Mouse (Mus musculus): ENCODE measurements around the gene Rad18. TPM values are rescaled to one million over a fixed set of nuclear protein-coding genes. Genes with fewer than 3 reads are reported as not detected.

Rad18 gene
- polyA plus RNA-seq, 1 experiment from 2014 or later: 54.2 TPM

GRCm38 (mm10) chr6:112630291-112630690 is 66.2 kb downstream of the Rad18 start:
- Histone ChIP-seq H3K27me3 (ENCODE audit: low read depth, poor library complexity, severe bottlenecking) (no peaks in the 10 kb centered on the region), H3K4me3 (no peak overlapping the region), H3K27ac (replicated peaks) (no peak overlapping the region), H3K4me1 (no peaks in the 10 kb centered on the region), H3K36me3 (peaks cover 43% of the 10 kb centered on the region), H3K9me3 (replicated peaks) (no peaks in the 10 kb centered on the region)
- 96% methylated on average over 4 of the region's 4 CpGs for WGBS
- no peak for DNase-seq (ENCODE audit: low spot score)

DNA sequence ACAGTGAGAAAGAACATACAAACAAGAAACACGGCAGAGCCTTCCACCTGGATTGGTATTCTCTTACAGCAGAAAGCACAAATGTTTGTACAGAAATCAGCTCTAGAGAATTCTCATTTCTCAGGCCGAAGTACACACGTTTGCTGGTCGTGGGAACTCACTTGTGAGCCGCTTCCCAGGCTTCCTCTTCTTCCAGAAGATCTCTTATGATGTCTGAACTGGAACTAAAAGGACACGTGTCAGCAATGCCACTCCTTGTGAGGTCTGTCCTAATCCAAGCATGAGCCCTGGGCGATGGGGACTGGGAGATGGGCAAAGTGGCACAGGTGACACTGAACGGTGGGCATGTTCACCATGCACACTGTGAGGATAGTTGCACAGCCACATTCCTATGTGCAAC is 68.2 kb downstream of the Rad18 start:
- Histone ChIP-seq H3K4me1 (no peaks in the 10 kb centered on the region), H3K36me3 (peaks cover 50% of the 10 kb centered on the region), H3K4me3 (no peak overlapping the region), H3K27me3 (ENCODE audit: low read depth, poor library complexity, severe bottlenecking) (no peaks in the 10 kb centered on the region), H3K9me3 (replicated peaks) (no peaks in the 10 kb centered on the region), H3K27ac (replicated peaks) (no peak overlapping the region)
- no peak for DNase-seq (ENCODE audit: low spot score)
- WGBS: 94% methylated on average over 8 of the region's 8 CpGs

GRCm38 (mm10) chr6:112622321-112622720 is 74.2 kb downstream of the Rad18 start:
- Histone ChIP-seq H3K4me1 (no peaks in the 10 kb centered on the region), H3K9me3 (replicated peaks) (no peaks in the 10 kb centered on the region), H3K4me3 (no peak overlapping the region), H3K36me3 (peaks cover 61% of the 10 kb centered on the region), H3K27me3 (ENCODE audit: low read depth, poor library complexity, severe bottlenecking) (no peaks in the 10 kb centered on the region), H3K27ac (replicated peaks) (no peak overlapping the region)
- WGBS: 90% methylated on average over 4 of the region's 4 CpGs
- no peak for DNase-seq (ENCODE audit: low spot score)

GRCm38 (mm10) chr6:112620027-112620426 is 76.5 kb downstream of the Rad18 start:
- no peaks in the 10 kb centered on the region for H3K27me3 ChIP-seq (ENCODE audit: low read depth, poor library complexity, severe bottlenecking)
- no peaks in the 10 kb centered on the region for H3K9me3 ChIP-seq (replicated peaks)
- H3K36me3 ChIP-seq: peaks cover 45% of the 10 kb centered on the region
- 94% methylated on average over 5 of the region's 5 CpGs for WGBS
- no peak overlapping the region for H3K27ac ChIP-seq (replicated peaks)
- H3K4me1 ChIP-seq: no peaks in the 10 kb centered on the region
- no peak overlapping the region for H3K4me3 ChIP-seq
- no peak for DNase-seq (ENCODE audit: low spot score)

- no peaks in the 10 kb centered on the region for H3K4me1 ChIP-seq
- H3K27me3 ChIP-seq (ENCODE audit: low read depth, poor library complexity, severe bottlenecking): no peaks in the 10 kb centered on the region
- no peak overlapping the region for H3K27ac ChIP-seq (replicated peaks)
- WGBS: 87% methylated on average over 4 of the region's 4 CpGs
- no peak for DNase-seq (ENCODE audit: low spot score)
- H3K4me3 ChIP-seq: no peak overlapping the region
- peaks cover 33% of the 10 kb centered on the region for H3K36me3 ChIP-seq
- H3K9me3 ChIP-seq (replicated peaks): no peaks in the 10 kb centered on the region
These were observed 78.7 kb downstream of the Rad18 start for GRCm38 (mm10) chr6:112617728-112618318.

DNA sequence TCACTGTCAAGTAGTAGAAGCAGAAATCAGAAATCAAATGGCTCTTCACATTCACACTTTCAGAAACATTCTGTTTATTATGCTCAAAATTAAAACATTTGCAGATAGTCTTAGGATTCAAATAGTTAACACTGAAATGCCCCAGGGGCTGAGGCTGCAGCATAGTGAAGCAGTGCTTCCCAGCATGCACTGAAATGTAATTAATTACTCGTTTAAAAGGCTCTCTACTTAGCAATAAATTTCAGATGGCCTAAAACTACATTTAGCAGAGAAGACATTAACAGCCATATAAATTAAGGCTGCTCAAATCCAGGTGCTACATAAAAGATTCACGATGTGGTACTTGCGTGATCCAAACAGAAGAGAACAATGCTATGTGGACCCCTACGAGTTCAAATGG is 87.5 kb downstream of the Rad18 start:
- no peaks in the 10 kb centered on the region for H3K9me3 ChIP-seq (replicated peaks)
- 88% methylated on average over 4 of the region's 4 CpGs for WGBS

DNA sequence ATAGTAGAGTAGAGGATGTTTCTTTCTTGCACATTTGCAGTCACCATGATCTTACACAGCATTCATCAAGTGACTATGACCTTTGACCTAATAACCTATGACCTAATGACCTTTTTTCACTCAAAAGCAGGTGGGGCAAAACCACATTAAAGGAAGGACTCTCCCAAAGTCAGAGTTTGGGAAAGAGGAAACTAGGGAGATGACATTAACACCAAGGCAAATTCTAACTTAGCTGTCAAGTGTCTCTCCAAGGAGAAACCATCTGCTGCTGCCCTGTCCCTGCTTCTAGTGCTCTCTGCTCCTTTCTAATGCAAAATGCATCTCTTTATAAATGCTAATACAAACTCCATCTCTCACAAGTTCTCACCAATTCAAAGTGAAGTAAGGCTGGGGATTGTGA is 92.6 kb downstream of the Rad18 start:
- Histone ChIP-seq H3K4me1 (peaks cover 15% of the 10 kb centered on the region), H3K27me3 (ENCODE audit: low read depth, poor library complexity, severe bottlenecking) (no peaks in the 10 kb centered on the region), H3K9me3 (replicated peaks) (no peaks in the 10 kb centered on the region), H3K36me3 (no peaks in the 10 kb centered on the region), H3K4me3 (no peak overlapping the region), H3K27ac (replicated peaks) (no peak overlapping the region)
- no peak for DNase-seq (ENCODE audit: low spot score)

More for the DNA sequence above, 87.5 kb downstream of the Rad18 start:
- Histone ChIP-seq H3K27ac (replicated peaks) (no peak overlapping the region), H3K4me1 (peaks cover 4% of the 10 kb centered on the region), H3K27me3 (ENCODE audit: low read depth, poor library complexity, severe bottlenecking) (no peaks in the 10 kb centered on the region), H3K36me3 (no peaks in the 10 kb centered on the region), H3K4me3 (no peak overlapping the region)
- no peak for DNase-seq (ENCODE audit: low spot score)

- DNase-seq (ENCODE audit: low spot score): no peak
- no peaks in the 10 kb centered on the region for H3K36me3 ChIP-seq
- WGBS: 93% methylated on average over 7 of the region's 7 CpGs
- H3K27ac ChIP-seq (replicated peaks): no peak overlapping the region
- H3K4me1 ChIP-seq: no peaks in the 10 kb centered on the region
- H3K27me3 ChIP-seq (ENCODE audit: low read depth, poor library complexity, severe bottlenecking): no peaks in the 10 kb centered on the region
- H3K9me3 ChIP-seq (replicated peaks): no peaks in the 10 kb centered on the region
- H3K4me3 ChIP-seq: no peak overlapping the region
These were observed 101.5 kb downstream of the Rad18 start for GRCm38 (mm10) chr6:112594971-112595370.

GRCm38 (mm10) chr6:112587912-112588311 is 108.6 kb downstream of the Rad18 start:
- H3K27me3 ChIP-seq (ENCODE audit: low read depth, poor library complexity, severe bottlenecking): no peaks in the 10 kb centered on the region
- H3K36me3 ChIP-seq: no peaks in the 10 kb centered on the region
- H3K4me3 ChIP-seq: no peak overlapping the region
- WGBS: 83% methylated on average over 1 of the region's 1 CpGs
- no peaks in the 10 kb centered on the region for H3K9me3 ChIP-seq (replicated peaks)
- no peak for DNase-seq (ENCODE audit: low spot score)
- H3K27ac ChIP-seq (replicated peaks): no peak overlapping the region
- H3K4me1 ChIP-seq: no peaks in the 10 kb centered on the region

DNA sequence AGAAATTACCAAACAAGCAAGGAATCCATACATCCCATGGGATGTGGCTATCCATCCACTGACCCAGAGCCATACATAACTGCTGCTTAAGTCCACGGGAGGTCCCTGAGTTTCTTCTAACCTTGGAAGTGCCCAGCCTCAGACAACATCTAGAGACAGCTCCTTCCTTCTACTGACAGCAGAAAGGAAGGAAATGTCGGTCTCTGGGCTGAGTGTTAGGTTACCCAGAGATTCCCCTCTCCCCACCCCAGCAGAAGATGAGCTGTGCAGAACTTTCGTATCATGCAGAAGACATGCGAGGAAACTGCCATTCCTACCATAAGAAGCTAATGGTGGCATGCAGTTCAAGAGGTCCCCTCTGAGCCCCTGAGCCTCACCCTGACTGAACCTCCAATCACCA is 109.5 kb downstream of the Rad18 start:
- no peak for DNase-seq (ENCODE audit: low spot score)
- Histone ChIP-seq H3K4me1 (no peaks in the 10 kb centered on the region), H3K4me3 (no peak overlapping the region), H3K27ac (replicated peaks) (no peak overlapping the region), H3K36me3 (no peaks in the 10 kb centered on the region), H3K9me3 (replicated peaks) (no peaks in the 10 kb centered on the region), H3K27me3 (ENCODE audit: low read depth, poor library complexity, severe bottlenecking) (no peaks in the 10 kb centered on the region)
- 88% methylated on average over 4 of the region's 4 CpGs for WGBS

DNA sequence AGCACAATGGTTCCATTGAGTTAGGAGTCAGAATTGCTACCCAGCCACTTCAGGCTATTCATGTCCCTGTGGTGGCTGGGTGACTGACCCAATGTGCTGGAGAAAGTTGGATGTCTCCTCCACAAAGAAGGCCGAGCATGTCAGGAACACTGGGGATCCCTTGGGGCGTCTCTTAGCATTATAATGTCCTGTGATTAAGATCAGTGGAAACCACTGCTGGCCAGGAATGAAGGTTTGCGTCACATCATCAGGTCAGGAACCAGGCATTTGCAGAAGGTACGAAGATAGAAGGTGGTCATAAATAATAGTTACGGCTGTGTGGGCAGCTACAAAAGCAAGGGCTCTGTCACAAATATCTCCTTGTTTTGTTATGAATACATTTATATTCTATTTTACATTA is 111.5 kb downstream of the Rad18 start:
- Histone ChIP-seq H3K27me3 (ENCODE audit: low read depth, poor library complexity, severe bottlenecking) (no peaks in the 10 kb centered on the region), H3K4me1 (no peaks in the 10 kb centered on the region), H3K9me3 (replicated peaks) (no peaks in the 10 kb centered on the region), H3K4me3 (no peak overlapping the region), H3K27ac (replicated peaks) (no peak overlapping the region), H3K36me3 (no peaks in the 10 kb centered on the region)
- no peak for DNase-seq (ENCODE audit: low spot score)
- 92% methylated on average over 5 of the region's 5 CpGs for WGBS

- WGBS: 74% methylated on average over 4 of the region's 4 CpGs
- DNase-seq (ENCODE audit: low spot score): no peak
- H3K27me3 ChIP-seq (ENCODE audit: low read depth, poor library complexity, severe bottlenecking): no peaks in the 10 kb centered on the region
These were observed 114.5 kb downstream of the Rad18 start for GRCm38 (mm10) chr6:112582022-112582421.

GRCm38 (mm10) chr6:112577198-112577597 is 119.3 kb downstream of the Rad18 start:
- H3K36me3 ChIP-seq: no peaks in the 10 kb centered on the region
- no peaks in the 10 kb centered on the region for H3K4me1 ChIP-seq
- no peaks in the 10 kb centered on the region for H3K27me3 ChIP-seq (ENCODE audit: low read depth, poor library complexity, severe bottlenecking)
- H3K27ac ChIP-seq (replicated peaks): no peak overlapping the region
- WGBS: 80% methylated on average over 5 of the region's 5 CpGs
- H3K9me3 ChIP-seq (replicated peaks): no peaks in the 10 kb centered on the region
- no peak for DNase-seq (ENCODE audit: low spot score)
- no peak overlapping the region for H3K4me3 ChIP-seq

More at GRCm38 (mm10) chr6:112582022-112582421, 114.5 kb downstream of the Rad18 start:
- no peak overlapping the region for H3K4me3 ChIP-seq
- H3K9me3 ChIP-seq (replicated peaks): no peaks in the 10 kb centered on the region
- no peaks in the 10 kb centered on the region for H3K4me1 ChIP-seq
- H3K27ac ChIP-seq (replicated peaks): no peak overlapping the region
- H3K36me3 ChIP-seq: no peaks in the 10 kb centered on the region

DNA sequence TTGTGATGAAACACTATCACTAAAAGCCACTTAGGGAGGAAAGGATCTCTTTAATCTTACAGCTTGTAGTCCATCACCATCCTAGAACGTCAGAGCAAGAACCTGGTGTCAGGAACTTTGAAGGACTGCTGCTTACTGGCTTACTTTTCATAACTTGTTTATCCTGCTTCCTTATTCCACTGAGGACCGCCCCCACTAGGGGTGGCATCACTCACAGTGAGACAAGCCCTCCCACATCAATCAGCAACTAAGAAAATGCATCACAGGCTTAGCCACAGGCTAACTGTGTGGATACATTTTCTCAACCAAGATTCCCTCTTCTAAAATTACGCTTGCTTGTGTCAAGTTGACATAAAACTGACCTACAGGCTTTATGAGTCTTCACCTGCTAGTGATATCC is 121.9 kb downstream of the Rad18 start:
- H3K4me1 ChIP-seq: no peaks in the 10 kb centered on the region
- no peak for DNase-seq (ENCODE audit: low spot score)
- H3K27ac ChIP-seq (replicated peaks): no peak overlapping the region
- no peaks in the 10 kb centered on the region for H3K9me3 ChIP-seq (replicated peaks)
- no peak overlapping the region for H3K4me3 ChIP-seq
- 89% methylated on average over 3 of the region's 3 CpGs for WGBS
- no peaks in the 10 kb centered on the region for H3K36me3 ChIP-seq
- H3K27me3 ChIP-seq (ENCODE audit: low read depth, poor library complexity, severe bottlenecking): no peaks in the 10 kb centered on the region
